Mouse (Mus musculus) erythroblast, embryonic 14.5 days (primary cell): ENCODE results near the gene Mad1l1. TPM values are rescaled to one million over a fixed set of nuclear protein-coding genes. Genes with fewer than 3 reads are reported as not detected.

ENCODE experiments used
- H3K27me3 ChIP-seq: 2 replicates; pipeline ENCODE4 v1.6.1; 2012; ENCODE audit warnings: inconsistent platforms; ENCODE audit not compliant: control insufficient read depth
- H3K36me3 ChIP-seq: 2 replicates; pipeline ENCODE4 v1.6.1; 2012; ENCODE audit warnings: mild to moderate bottlenecking, inconsistent platforms; ENCODE audit not compliant: control insufficient read depth
- H3K4me1 ChIP-seq: 2 replicates; pipeline ENCODE4 v1.6.1; 2012; ENCODE audit warnings: inconsistent platforms; ENCODE audit not compliant: control insufficient read depth
- H3K4me3 ChIP-seq: replicated peaks from 2 replicates; pipeline ENCODE3; 2012; ENCODE audit warnings: moderate library complexity, mild to moderate bottlenecking, inconsistent platforms
- H3K9me3 ChIP-seq: 2 replicates; pipeline ENCODE4 v1.6.1; 2012; ENCODE audit warnings: low read length, inconsistent platforms, mixed read lengths; ENCODE audit not compliant: control insufficient read depth
- GATA1 ChIP-seq: IDR thresholded peaks from 2 replicates; pipeline ENCODE4 v1.6.1; 2012; ENCODE audit warnings: low read length, inconsistent platforms, mixed read lengths
- TAL1 ChIP-seq: IDR thresholded peaks from 3 replicates; pipeline ENCODE4 v1.6.1; 2012; ENCODE audit warnings: low read length, inconsistent platforms, mixed read lengths
- polyA plus RNA-seq: library from polyadenylated mRNA; stranded (reverse); fragments of >175 nt; gene quantifications from 2 replicates; pipeline ENCODE4 v1.2.3, GENCODE M21; 2012

Gene Mad1l1
- polyA plus RNA-seq, 1 experiment = 2.4 TPM

- Histone ChIP-seq H3K4me1 (no peaks in the 10 kb centered on the region; the same call in 1 of the 2 replicates), H3K9me3 (no peaks in the 10 kb centered on the region)
Observed at GRCm38 (mm10) chr5:140182351-140182750, 139.0 kb downstream of the Mad1l1 start.

GRCm38 (mm10) chr5:140180016-140180415 is 141.3 kb downstream of the Mad1l1 start:
- Histone ChIP-seq H3K27me3 (no peaks in the 10 kb centered on the region), H3K4me3 (no peak overlapping the region), H3K9me3 (no peaks in the 10 kb centered on the region), H3K4me1 (no peaks in the 10 kb centered on the region; the same call in 1 of the 2 replicates), H3K36me3 (peaks cover 11% of the 10 kb centered on the region)
- TF ChIP-seq TAL1 = no peak
- TF ChIP-seq GATA1 = no peak

More at GRCm38 (mm10) chr5:140182351-140182750, 139.0 kb downstream of the Mad1l1 start:
- H3K36me3 ChIP-seq = peaks cover 11% of the 10 kb centered on the region
- H3K4me3 ChIP-seq = no peak overlapping the region
- no peak for TF ChIP-seq GATA1
- TF ChIP-seq TAL1 = no peak
- H3K27me3 ChIP-seq = no peaks in the 10 kb centered on the region

GRCm38 (mm10) chr5:140178058-140178690 is 143.2 kb downstream of the Mad1l1 start:
- Histone ChIP-seq H3K27me3 (no peaks in the 10 kb centered on the region), H3K9me3 (no peaks in the 10 kb centered on the region), H3K36me3 (peaks cover 13% of the 10 kb centered on the region), H3K4me3 (no peak overlapping the region), H3K4me1 (no peaks in the 10 kb centered on the region; the same call in 1 of the 2 replicates)
- TF ChIP-seq GATA1 (no peak), TAL1 (no peak)

GRCm38 (mm10) chr5:140177582-140177981 is 143.8 kb downstream of the Mad1l1 start:
- no peaks in the 10 kb centered on the region for H3K9me3 ChIP-seq
- H3K4me3 ChIP-seq = no peak overlapping the region
- no peaks in the 10 kb centered on the region for H3K27me3 ChIP-seq
- TF ChIP-seq GATA1 (no peak), TAL1 (no peak)
- H3K36me3 ChIP-seq = peaks cover 13% of the 10 kb centered on the region
- H3K4me1 ChIP-seq = no peaks in the 10 kb centered on the region; the same call in 1 of the 2 replicates

GRCm38 (mm10) chr5:140176370-140176769 is 145.0 kb downstream of the Mad1l1 start:
- peaks cover 10% of the 10 kb centered on the region for H3K36me3 ChIP-seq
- H3K4me1 ChIP-seq = no peaks in the 10 kb centered on the region
- H3K27me3 ChIP-seq = no peaks in the 10 kb centered on the region
- H3K4me3 ChIP-seq = no peak overlapping the region
- H3K9me3 ChIP-seq = no peaks in the 10 kb centered on the region
- TF ChIP-seq TAL1 (no peak), GATA1 (no peak)

- no peak overlapping the region for H3K4me3 ChIP-seq
- H3K36me3 ChIP-seq = peaks cover 9% of the 10 kb centered on the region
- no peaks in the 10 kb centered on the region for H3K27me3 ChIP-seq
- no peaks in the 10 kb centered on the region for H3K4me1 ChIP-seq
- H3K9me3 ChIP-seq = no peaks in the 10 kb centered on the region
- TF ChIP-seq TAL1 (no peak), GATA1 (no peak)
Observed at GRCm38 (mm10) chr5:140174814-140175490, 146.4 kb downstream of the Mad1l1 start.

- no peak for TF ChIP-seq GATA1
- no peaks in the 10 kb centered on the region for H3K27me3 ChIP-seq
- H3K9me3 ChIP-seq = no peaks in the 10 kb centered on the region
- peaks cover 2% of the 10 kb centered on the region for H3K36me3 ChIP-seq
- H3K4me3 ChIP-seq = no peak overlapping the region
- H3K4me1 ChIP-seq = no peaks in the 10 kb centered on the region; the same call in 1 of the 2 replicates
Observed at GRCm38 (mm10) chr5:140174066-140174465, 147.3 kb downstream of the Mad1l1 start.

- TF ChIP-seq GATA1 = no peak
- no peak for TF ChIP-seq TAL1
- H3K4me3 ChIP-seq = no peak overlapping the region
- no peaks in the 10 kb centered on the region for H3K27me3 ChIP-seq
- peaks cover 2% of the 10 kb centered on the region for H3K36me3 ChIP-seq
- no peaks in the 10 kb centered on the region for H3K9me3 ChIP-seq
- H3K4me1 ChIP-seq = no peaks in the 10 kb centered on the region; the same call in 1 of the 2 replicates
Observed at GRCm38 (mm10) chr5:140173181-140173580, 148.2 kb downstream of the Mad1l1 start.

- no peaks in the 10 kb centered on the region for H3K9me3 ChIP-seq
- H3K27me3 ChIP-seq = no peaks in the 10 kb centered on the region
- TF ChIP-seq TAL1 (no peak), GATA1 (no peak)
- peaks cover 2% of the 10 kb centered on the region for H3K36me3 ChIP-seq
- H3K4me1 ChIP-seq = no peaks in the 10 kb centered on the region; the same call in 1 of the 2 replicates
- no peak overlapping the region for H3K4me3 ChIP-seq
Observed at GRCm38 (mm10) chr5:140171710-140172109, 149.6 kb downstream of the Mad1l1 start.
